Mouse (Mus musculus): ENCODE measurements at regions not wholly inside any gene's neighbourhood (a gene's known extent, or its start where the extent isn't known, plus 50 kb on each side); places are given as distances from the start of the nearest gene placed in this dataset.

GRCm38 (mm10) chr14:25371661-25372060 lies 87.3 kb upstream of the Zmiz1 start:
- DNase-seq (ENCODE audit: low spot score), result peak; percentile 60

GRCm38 (mm10) chr14:25372581-25372980 lies 86.4 kb upstream of the Zmiz1 start:
- DNase-seq (ENCODE audit: low spot score), result no peak

GRCm38 (mm10) chr14:25373167-25373566 lies 85.8 kb upstream of the Zmiz1 start:
- DNase-seq (ENCODE audit: low spot score), result no peak

DNA sequence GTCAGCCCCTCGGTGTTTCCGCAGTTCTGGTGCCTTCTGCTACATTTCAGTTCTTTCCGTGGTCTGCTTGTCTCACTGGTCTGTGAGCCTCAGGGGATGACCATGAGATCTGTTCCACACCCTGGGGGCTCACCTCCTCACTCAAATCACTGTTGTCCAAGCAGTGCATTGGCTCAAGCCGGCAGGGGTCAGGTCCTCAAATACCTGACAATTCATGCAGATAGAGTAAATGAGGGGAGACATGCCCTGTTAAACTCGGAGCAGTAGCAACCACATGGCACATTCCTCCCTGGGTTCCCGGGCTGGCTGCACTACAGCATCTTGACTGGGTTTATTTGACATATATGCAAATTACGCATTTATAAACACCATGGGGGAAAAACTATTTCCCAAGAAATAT lies 84.0 kb upstream of the Zmiz1 start:
- no peak for DNase-seq (ENCODE audit: low spot score)

DNA sequence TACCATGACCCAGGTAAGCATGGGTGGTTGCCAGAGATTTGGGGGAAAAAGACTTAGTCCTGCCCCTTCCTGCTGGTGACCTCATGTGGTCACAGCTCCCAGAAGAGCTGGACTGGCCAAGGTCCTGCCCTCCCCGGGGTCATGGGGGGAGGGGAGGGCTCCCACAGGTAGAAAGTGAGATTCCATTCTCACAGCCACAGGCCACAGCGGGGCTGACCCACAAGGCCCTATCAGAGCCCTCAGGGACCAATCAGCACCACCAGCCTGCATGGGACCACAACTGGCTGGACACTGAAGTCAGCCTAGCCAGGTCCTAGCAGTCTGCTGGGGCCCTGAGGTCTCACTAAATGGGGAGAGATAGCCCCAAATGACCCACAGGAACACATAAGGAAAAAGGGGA lies 81.9 kb upstream of the Zmiz1 start:
- DNase-seq (ENCODE audit: low spot score), result no peak

DNA sequence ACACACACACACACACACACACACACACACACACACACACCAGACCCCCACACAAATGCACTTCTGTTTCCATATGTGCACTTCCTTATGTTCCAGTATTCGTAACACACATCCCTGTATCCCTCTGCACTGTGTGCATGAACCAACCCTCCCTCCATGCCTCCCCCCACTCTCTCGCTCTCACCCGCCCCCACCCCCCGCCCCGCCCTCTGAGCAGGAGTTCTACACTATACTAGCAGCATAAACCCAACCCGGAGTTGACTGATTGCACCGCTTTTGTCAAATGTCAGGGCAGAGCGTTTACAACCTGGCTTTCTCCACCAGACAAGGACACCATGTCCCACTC lies 81.5 kb upstream of the Zmiz1 start:
- no peak for DNase-seq (ENCODE audit: low spot score)

DNA sequence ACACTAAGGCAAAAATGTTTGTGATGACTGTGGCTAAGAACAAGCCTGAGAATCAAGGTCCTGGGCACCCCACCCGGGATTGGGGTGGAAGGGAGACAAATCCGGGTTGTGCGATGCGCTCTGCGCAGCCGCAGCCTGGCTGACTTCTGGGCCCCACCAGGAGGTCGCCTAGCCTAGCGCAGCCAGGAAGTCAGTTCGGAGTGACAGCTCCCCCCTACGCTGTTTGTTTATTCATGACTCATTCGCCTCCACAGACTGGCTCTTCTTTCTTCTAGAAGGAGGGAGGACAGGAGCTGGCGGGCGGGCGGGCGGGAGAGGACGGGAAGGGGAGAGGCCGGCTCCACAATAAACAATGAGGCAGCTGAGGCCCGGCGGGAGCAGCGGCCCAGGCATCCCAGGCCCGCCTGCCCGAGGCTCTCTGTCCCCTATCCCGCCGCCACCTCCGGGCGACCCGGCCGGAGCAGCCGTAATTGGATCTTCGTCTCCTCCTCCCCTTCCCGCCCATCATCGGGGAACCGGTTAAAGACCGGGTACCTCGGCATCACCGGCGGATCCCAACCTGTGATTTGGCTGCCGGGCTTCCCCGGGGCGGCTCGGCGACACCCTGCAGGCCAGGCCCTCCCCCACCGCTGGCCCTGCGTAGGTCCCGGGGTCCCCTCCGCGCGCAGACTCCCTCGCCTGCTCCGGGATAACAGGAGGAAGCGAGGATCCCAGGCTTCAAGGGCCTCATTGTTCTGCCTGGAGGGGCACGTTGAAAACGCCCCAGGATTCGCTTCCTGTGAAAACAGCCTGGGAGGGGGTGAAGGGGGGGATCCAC lies 80.9 kb upstream of the Zmiz1 start:
- peak; percentile 86 for DNase-seq (ENCODE audit: low spot score)

GRCm38 (mm10) chr14:25378717-25379224 lies 80.2 kb upstream of the Zmiz1 start:
- DNase-seq (ENCODE audit: low spot score), result peak; percentile 34

GRCm38 (mm10) chr14:25383169-25383824 lies 75.7 kb upstream of the Zmiz1 start:
- DNase-seq (ENCODE audit: low spot score), result no peak

DNA sequence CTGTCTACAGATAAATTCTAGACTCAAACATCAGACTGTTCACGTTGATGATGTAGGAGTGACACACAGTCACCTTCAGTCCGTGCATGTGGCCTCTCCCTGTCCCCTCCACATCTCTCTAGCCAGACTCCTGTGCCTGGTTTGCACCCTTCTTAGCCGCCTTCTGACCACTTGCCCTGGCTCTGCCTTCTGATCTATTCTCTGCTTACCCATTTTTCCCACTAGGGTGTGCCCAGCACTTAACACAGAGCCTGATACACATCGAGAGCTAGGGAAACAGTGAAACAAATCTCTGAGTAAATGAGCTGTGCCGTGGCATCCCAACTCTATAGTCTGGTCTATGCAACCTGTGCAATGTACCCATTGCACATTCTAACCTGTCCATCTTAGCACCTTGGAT lies 73.3 kb upstream of the Zmiz1 start:
- peak; percentile 28 for DNase-seq (ENCODE audit: low spot score)

DNA sequence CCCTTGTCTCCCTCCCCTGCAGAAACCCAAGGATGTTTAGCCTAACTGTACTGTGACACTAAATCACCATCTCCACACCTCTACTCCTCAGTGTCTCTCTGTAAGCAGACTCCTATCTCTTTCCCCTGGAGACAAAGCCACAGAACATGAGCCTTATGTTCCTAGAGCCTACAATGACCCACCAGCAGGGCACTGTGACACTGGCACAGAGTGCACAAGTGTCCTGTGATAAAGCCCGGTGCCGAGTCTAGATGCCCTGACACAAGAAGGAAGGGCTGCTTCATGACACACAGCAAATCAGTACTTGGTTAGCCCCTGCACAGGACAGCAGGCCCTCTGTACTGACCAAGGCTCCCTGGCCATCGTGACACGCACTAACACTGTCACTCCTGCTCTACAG lies 71.2 kb upstream of the Zmiz1 start:
- no peak for DNase-seq (ENCODE audit: low spot score)

DNA sequence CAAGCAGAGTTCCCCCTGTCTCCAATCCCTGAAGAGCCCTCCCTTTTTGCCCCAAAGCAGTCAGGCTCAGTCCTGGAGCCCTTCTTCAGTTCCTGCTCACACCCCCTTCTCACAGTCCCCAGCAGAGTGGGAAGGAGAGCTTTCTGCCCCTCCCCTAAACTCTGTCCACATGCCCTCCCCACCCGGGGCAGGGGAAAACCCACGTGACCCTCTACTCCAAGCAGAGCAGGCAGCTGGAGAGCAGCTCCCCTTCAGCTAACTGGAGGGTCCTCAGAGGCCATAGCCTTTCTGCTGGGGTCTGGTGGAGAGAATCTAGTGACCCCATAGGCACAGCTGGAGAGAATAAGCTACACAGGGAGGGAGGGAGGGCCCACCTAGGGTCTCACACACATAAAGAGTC lies 69.7 kb upstream of the Zmiz1 start:
- no peak for DNase-seq (ENCODE audit: low spot score)

DNA sequence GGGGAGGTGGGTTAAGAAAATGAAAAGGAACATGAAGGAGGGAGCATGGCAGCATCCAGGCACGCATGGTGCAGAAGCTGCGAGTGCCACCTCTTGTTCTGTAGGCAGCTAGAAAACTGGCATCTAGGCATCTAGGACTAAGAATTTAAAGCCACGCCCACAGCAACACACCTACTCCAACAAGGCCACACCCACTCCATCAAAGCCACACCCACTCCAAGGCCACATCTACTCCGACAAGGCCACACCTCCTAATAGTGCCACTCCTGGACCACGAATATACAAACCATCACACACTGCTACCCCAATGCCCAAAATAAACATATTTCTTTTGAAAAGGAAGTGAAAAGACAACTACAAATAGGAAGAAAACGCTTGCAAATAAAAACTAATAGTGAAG lies 66.6 kb upstream of the Zmiz1 start:
- DNase-seq (ENCODE audit: low spot score), result no peak

GRCm38 (mm10) chr14:25392940-25393339 lies 66.0 kb upstream of the Zmiz1 start:
- DNase-seq (ENCODE audit: low spot score), result no peak

GRCm38 (mm10) chr14:25394931-25395330 lies 64.1 kb upstream of the Zmiz1 start:
- no peak for DNase-seq (ENCODE audit: low spot score)

GRCm38 (mm10) chr14:25396990-25397531 lies 61.9 kb upstream of the Zmiz1 start:
- DNase-seq (ENCODE audit: low spot score), result no peak

DNA sequence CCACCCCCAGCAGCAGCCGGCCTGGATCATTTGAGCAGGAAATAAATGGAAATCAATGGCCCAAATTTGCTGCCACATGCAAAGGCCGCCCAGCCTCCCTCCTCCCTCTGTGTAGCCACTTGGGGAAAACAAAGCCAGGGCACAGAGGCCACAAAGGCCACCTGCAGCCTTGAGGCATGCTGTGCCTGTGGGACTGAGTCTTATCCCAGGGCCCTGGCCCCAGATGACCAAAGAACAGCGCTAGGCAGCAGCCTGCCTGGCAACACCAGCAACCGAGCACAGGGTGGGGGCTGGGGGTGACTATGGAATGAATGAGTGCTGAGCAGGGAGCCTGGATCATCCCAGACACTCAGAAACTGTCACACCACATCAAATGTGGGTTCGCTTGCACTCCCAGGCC lies 61.2 kb upstream of the Zmiz1 start:
- no peak for DNase-seq (ENCODE audit: low spot score)

GRCm38 (mm10) chr14:25398745-25399144 lies 60.2 kb upstream of the Zmiz1 start:
- no peak for DNase-seq (ENCODE audit: low spot score)

GRCm38 (mm10) chr14:25399286-25399685 lies 59.7 kb upstream of the Zmiz1 start:
- no peak for DNase-seq (ENCODE audit: low spot score)

DNA sequence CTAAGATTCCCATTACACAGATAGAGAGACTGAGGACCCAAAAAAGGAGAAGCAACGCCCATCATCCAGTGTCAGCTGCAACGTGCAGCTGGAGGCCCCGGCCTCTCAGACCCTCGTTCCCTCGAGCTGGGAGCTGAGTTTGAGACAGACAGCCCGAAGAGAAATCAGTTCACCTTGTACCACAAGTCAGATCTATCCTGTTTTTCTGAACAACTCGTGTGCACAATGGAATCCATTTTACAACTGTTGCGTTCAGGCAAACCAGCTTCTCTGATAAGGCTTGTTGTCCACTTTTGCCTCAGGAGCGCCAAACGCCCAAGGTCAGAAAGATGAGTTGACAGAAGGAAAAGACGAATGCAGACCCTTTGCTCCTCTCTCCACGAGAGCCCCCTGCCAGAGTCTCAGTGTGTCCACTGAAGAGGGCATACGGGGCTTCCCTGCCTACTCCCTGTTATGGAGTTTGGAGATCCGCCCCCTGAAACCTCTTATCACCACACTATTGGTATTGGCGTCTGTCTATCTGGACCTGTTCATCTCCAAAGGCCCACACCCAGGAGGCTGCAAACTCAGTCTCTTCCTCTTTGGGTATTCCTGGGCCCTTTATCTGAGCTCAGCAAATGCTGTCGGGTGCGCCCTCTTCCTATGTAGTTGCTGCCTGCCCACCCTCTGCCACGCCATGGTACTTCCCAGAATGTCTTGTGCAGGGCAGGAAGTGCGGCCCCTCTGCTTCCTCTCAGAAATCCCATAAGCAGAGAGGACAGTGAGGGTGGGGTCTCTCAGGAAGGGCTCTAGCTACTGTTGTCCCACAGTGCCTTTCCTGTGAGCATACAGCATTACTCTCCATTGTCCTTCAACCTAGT lies 57.7 kb upstream of the Zmiz1 start:
- DNase-seq (ENCODE audit: low spot score), result no peak

DNA sequence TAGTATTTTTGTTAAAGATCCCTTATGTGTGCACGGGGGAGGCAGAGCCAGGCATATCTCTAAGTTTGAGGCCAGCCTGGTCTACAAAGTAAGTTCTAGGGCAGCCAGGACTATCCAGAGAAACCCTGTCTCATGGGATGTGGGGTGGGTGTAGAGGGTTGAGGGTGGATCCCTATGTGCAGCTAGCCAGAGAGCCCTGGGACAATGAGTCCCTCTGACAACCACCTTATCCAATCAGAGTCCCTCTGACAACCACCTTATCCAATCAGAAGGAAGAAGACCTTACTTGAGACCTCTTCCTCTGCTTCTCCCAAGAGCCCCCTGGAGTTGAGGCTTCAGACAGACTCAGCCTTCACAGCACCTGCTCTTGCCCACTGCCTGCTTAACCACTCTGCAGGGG lies 56.6 kb upstream of the Zmiz1 start:
- no peak for DNase-seq (ENCODE audit: low spot score)

DNA sequence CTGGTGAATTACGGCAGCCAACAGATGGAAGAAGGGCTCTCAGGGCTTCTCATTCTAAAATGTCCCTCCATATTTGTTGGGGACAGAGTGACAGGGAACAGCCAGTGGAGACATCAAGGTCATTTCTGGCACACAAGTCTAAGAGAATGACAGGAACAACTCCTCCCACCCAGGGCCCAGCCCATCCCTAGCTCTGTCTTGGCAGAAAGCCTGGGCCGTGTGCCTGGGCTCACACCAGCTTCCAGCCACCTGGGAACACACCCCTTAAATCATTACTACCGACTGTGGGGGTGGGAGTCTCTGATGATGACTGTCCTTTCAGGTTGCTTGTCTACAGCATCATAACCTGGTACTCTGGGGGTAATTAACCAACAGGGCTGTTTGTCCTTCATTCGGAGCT lies 53.8 kb upstream of the Zmiz1 start:
- no peak for DNase-seq (ENCODE audit: low spot score)

Data from layer of hippocampus, adult 11-12 months (tissue).